Mouse (Mus musculus): ENCODE data around the gene Psmd9. TPM values are rescaled to one million over a fixed set of nuclear protein-coding genes. Genes with fewer than 3 reads are reported as not detected.

Gene Psmd9
- polyA plus RNA-seq, 1 experiment: 36.3 TPM

DNA sequence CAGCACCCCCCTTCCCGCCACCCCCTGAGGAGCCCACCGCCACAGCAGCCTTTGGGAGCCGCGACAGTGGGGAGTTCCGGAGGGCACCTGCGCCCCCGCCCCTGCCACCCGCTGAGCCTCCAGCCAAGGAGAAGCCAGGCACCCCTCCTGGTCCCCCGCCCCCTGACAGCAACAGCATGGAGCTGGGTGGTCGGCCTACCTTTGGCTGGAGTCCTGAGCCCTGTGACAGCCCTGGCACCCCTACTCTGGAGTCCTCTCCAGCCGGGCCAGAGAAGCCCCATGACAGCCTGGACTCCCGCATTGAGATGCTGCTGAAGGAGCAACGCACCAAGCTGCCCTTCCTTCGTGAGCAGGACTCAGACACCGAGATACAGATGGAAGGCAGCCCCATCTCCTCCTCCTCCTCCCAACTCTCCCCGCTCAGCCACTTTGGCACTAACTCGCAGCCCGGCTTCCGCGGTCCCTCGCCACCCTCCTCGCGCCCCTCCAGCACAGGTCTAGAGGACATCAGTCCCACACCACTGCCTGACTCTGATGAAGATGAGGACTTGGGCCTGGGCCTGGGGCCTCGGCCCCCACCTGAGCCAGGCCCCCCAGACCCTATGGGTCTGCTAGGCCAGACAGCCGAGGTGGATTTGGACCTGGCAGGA lies 21.0 kb upstream of the Psmd9 start:
- TF ChIP-seq POLR2A (IDR thresholded peaks at IDR 0.05; ENCODE audit: control insufficient read depth, low read depth, low read length) (no peak), CTCF (IDR thresholded peaks at IDR 0.05; ENCODE audit: control insufficient read depth, insufficient read depth, insufficient replicate concordance, low read depth, low read length) (no peak)
- peaks cover 3% of the 10 kb centered on the region for H3K36me3 ChIP-seq (ENCODE audit: control insufficient read depth, insufficient read depth, low read length)
- H3K27ac ChIP-seq (ENCODE audit: control insufficient read depth, insufficient read depth, low read depth, low read length): no peak overlapping the region
- peaks cover 38% of the 10 kb centered on the region for H3K4me1 ChIP-seq (ENCODE audit: control insufficient read depth, insufficient read depth, low read length)
- no peaks in the 10 kb centered on the region for H3K27me3 ChIP-seq (ENCODE audit: control insufficient read depth, insufficient read depth, low read length)
- peak overlapping the region; percentile 2 for H3K4me3 ChIP-seq (ENCODE audit: control insufficient read depth, low read depth, low read length)

DNA sequence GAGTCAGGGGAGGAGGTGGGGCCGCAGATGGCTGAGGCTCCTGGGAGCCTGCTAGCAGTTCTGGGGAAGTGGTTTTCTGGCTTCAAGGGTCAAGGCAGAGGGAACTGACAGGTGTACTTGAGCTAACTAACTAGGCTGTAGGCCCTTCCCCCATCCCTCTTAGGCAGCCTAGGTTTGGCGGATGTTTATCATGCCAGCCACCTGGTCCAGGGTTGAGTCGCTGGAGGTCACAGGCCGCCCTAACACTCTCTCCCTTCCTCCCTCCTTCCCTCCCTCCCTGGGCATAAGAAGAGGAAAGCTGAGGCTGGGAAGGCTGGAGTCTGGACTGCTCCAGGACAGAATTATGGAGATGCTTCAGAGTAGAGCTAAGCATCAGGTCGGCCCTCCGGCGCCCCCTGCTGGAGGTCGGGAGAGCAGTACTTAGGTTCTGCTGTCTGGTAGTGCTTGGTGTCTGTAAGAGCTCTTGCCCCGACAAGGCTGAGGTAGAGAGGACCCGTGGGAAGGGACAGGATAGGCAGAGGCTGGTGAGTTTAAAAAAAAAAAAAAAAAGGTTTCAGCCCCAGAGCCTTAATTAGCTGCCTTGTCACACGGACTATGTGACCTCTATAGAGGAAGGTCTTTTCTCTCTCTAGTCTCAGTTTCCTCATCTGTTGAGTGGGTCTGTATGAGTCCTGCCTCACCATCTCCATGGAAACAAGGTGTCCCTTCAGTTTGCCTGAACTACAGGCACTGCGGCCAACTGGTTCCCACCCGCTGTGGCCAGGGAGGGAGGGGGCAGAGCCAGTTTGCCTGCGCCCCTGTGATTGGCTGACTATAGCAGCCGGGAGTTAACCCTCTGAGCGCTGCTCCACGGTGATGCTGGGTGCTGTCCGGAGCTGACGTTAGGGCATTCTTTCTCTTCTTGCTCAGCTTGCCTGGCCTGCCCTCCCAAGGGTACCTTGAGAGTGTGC lies 19.5 kb upstream of the Psmd9 start:
- Histone ChIP-seq H3K27ac (ENCODE audit: control insufficient read depth, insufficient read depth, low read depth, low read length) (no peak overlapping the region), H3K36me3 (ENCODE audit: control insufficient read depth, insufficient read depth, low read length) (peaks cover 6% of the 10 kb centered on the region), H3K4me3 (ENCODE audit: control insufficient read depth, low read depth, low read length) (peak overlapping the region; percentile 73), H3K4me1 (ENCODE audit: control insufficient read depth, insufficient read depth, low read length) (peaks cover 24% of the 10 kb centered on the region), H3K27me3 (ENCODE audit: control insufficient read depth, insufficient read depth, low read length) (no peaks in the 10 kb centered on the region)
- TF ChIP-seq CTCF (IDR thresholded peaks at IDR 0.05; ENCODE audit: control insufficient read depth, insufficient read depth, insufficient replicate concordance, low read depth, low read length) (peak; percentile 92), POLR2A (IDR thresholded peaks at IDR 0.05; ENCODE audit: control insufficient read depth, low read depth, low read length) (no peak)

DNA sequence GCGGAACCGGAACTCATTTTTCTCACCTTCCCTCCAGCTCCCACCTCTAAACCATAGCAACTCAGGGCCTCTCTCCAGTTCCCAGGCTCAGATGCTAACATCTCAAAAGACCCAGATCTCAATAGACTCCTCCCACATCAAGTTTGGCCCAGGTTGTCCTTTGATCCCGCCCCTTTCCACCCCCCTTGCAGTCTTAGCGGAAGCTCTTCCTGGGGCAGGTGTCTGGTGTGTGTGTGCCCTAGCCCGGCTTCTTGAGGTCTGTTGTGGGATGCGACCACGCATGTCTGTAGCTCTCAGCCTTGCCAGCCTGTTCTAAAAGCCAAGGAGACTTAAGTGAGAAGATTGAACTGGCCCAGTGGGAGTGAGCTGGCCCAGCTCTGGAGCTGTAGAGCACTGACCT lies 18.6 kb upstream of the Psmd9 start:
- Histone ChIP-seq H3K27ac (ENCODE audit: control insufficient read depth, insufficient read depth, low read depth, low read length) (no peak overlapping the region), H3K4me1 (ENCODE audit: control insufficient read depth, insufficient read depth, low read length) (peaks cover 20% of the 10 kb centered on the region)

DNA sequence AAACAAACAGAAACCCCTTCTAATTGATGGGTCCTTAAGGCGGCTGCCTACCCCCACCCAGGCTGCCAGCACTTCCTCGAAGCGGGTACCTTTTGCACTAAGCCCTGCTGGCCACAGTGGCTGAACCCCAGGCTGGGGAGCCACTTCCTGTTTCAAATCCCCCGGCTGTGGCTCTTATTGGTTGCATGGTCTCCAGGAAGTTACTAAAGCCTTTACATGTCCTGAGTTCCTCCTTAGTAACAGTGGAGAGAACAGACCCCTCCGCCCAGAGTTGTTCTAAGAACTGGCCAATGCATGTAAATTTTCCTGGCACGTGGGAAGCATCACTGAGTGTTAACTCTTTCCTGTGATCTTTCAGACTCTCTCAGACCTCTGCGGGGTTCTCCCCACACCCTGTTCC lies 18.1 kb upstream of the Psmd9 start:
- no peak overlapping the region for H3K27ac ChIP-seq (ENCODE audit: control insufficient read depth, insufficient read depth, low read depth, low read length)
- TF ChIP-seq POLR2A (IDR thresholded peaks at IDR 0.05; ENCODE audit: control insufficient read depth, low read depth, low read length) (no peak), CTCF (IDR thresholded peaks at IDR 0.05; ENCODE audit: control insufficient read depth, insufficient read depth, insufficient replicate concordance, low read depth, low read length) (no peak)

More for the DNA sequence above, 18.6 kb upstream of the Psmd9 start:
- H3K4me3 ChIP-seq (ENCODE audit: control insufficient read depth, low read depth, low read length): no peak overlapping the region; the same call in 1 of the 2 replicates
- TF ChIP-seq CTCF (IDR thresholded peaks at IDR 0.05; ENCODE audit: control insufficient read depth, insufficient read depth, insufficient replicate concordance, low read depth, low read length): no peak
- no peak for TF ChIP-seq POLR2A (IDR thresholded peaks at IDR 0.05; ENCODE audit: control insufficient read depth, low read depth, low read length)
- peaks cover 6% of the 10 kb centered on the region for H3K36me3 ChIP-seq (ENCODE audit: control insufficient read depth, insufficient read depth, low read length)
- H3K27me3 ChIP-seq (ENCODE audit: control insufficient read depth, insufficient read depth, low read length): no peaks in the 10 kb centered on the region

DNA sequence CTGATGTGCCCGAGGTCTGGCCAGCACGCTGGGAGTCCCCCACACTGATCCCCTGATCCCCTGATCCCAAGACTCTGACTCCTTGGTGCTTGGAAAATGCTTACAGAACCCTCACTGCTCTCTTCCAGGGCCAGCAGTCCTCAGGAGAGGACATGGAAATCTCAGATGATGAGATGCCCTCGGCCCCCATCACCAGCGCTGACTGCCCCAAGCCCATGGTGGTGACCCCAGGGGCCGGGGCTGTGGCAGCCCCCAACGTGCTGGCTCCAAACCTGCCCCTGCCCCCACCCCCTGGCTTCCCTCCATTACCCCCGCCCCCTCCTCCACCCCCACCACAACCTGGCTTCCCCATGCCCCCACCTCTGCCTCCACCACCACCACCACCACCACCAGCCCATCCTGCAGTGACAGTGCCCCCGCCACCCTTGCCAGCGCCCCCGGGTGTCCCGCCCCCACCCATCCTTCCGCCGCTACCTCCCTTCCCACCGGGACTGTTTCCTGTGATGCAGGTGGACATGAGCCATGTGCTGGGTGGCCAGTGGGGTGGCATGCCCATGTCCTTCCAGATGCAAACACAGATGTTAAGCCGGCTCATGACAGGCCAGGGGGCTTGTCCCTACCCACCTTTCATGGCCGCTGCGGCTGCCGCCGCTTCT lies 17.4 kb upstream of the Psmd9 start:
- Histone ChIP-seq H3K4me1 (ENCODE audit: control insufficient read depth, insufficient read depth, low read length) (peaks cover 14% of the 10 kb centered on the region), H3K27me3 (ENCODE audit: control insufficient read depth, insufficient read depth, low read length) (no peaks in the 10 kb centered on the region), H3K4me3 (ENCODE audit: control insufficient read depth, low read depth, low read length) (no peak overlapping the region), H3K36me3 (ENCODE audit: control insufficient read depth, insufficient read depth, low read length) (peaks cover 3% of the 10 kb centered on the region; the same call in 1 of the 2 replicates), H3K27ac (ENCODE audit: control insufficient read depth, insufficient read depth, low read depth, low read length) (no peak overlapping the region)
- TF ChIP-seq CTCF (IDR thresholded peaks at IDR 0.05; ENCODE audit: control insufficient read depth, insufficient read depth, insufficient replicate concordance, low read depth, low read length): no peak
- TF ChIP-seq POLR2A (IDR thresholded peaks at IDR 0.05; ENCODE audit: control insufficient read depth, low read depth, low read length): no peak

More for the DNA sequence above, 18.1 kb upstream of the Psmd9 start:
- H3K4me1 ChIP-seq (ENCODE audit: control insufficient read depth, insufficient read depth, low read length): peaks cover 20% of the 10 kb centered on the region
- peaks cover 6% of the 10 kb centered on the region for H3K36me3 ChIP-seq (ENCODE audit: control insufficient read depth, insufficient read depth, low read length)
- no peaks in the 10 kb centered on the region for H3K27me3 ChIP-seq (ENCODE audit: control insufficient read depth, insufficient read depth, low read length)
- H3K4me3 ChIP-seq (ENCODE audit: control insufficient read depth, low read depth, low read length): no peak overlapping the region

DNA sequence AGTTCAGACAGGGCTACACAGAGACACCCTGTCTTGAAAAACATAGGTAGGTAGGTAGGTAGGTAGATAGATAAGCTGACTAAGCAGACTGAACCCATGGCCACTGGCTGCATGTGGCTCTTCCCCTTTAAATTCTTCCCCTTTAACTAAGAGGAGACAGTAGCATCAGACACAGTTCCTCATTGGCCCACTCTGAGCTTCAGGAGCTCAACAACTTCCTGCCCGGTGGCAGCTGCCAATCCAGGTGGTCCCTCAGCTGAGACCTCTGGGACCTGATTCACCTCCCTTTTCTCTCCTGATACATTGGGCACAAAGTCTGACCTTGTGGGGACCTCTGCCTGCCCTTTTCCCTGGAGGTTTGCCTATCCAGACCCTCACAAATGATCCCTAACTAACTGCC lies 16.3 kb upstream of the Psmd9 start:
- no peaks in the 10 kb centered on the region for H3K27me3 ChIP-seq (ENCODE audit: control insufficient read depth, insufficient read depth, low read length)
- peaks cover 2% of the 10 kb centered on the region; the same call in 1 of the 2 replicates for H3K36me3 ChIP-seq (ENCODE audit: control insufficient read depth, insufficient read depth, low read length)
- H3K4me3 ChIP-seq (ENCODE audit: control insufficient read depth, low read depth, low read length): no peak overlapping the region
- TF ChIP-seq CTCF (IDR thresholded peaks at IDR 0.05; ENCODE audit: control insufficient read depth, insufficient read depth, insufficient replicate concordance, low read depth, low read length): no peak
- no peak for TF ChIP-seq POLR2A (IDR thresholded peaks at IDR 0.05; ENCODE audit: control insufficient read depth, low read depth, low read length)
- H3K4me1 ChIP-seq (ENCODE audit: control insufficient read depth, insufficient read depth, low read length): peaks cover 17% of the 10 kb centered on the region
- H3K27ac ChIP-seq (ENCODE audit: control insufficient read depth, insufficient read depth, low read depth, low read length): no peak overlapping the region

DNA sequence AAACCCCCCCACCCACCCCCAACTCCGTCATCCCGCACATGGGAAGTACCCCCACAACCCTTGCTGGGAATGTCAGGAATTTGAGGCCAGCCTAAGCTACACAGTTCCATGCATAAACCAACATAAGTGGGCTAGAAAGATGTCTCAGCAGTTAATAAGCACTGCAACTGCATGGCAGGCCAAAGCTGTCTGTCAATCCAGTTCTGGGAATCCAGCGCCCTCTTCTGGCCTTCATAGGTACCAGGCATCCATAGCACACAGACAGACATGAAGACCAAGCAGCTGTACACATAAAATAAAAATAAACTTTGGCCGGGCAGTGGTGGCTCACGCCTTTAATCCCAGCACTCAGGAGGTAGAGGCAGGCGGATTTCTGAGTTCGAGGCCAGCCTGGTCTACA lies 13.8 kb upstream of the Psmd9 start:
- H3K27me3 ChIP-seq (ENCODE audit: control insufficient read depth, insufficient read depth, low read length): no peaks in the 10 kb centered on the region
- TF ChIP-seq CTCF (IDR thresholded peaks at IDR 0.05; ENCODE audit: control insufficient read depth, insufficient read depth, insufficient replicate concordance, low read depth, low read length) (peak; percentile 50; the same call in 1 of the 2 replicates), POLR2A (IDR thresholded peaks at IDR 0.05; ENCODE audit: control insufficient read depth, low read depth, low read length) (no peak)
- H3K27ac ChIP-seq (ENCODE audit: control insufficient read depth, insufficient read depth, low read depth, low read length): no peak overlapping the region
- H3K4me1 ChIP-seq (ENCODE audit: control insufficient read depth, insufficient read depth, low read length): peaks cover 11% of the 10 kb centered on the region
- H3K4me3 ChIP-seq (ENCODE audit: control insufficient read depth, low read depth, low read length): no peak overlapping the region
- H3K36me3 ChIP-seq (ENCODE audit: control insufficient read depth, insufficient read depth, low read length): peaks cover 4% of the 10 kb centered on the region

Measured in testis, adult 2 months (tissue).